Mouse (Mus musculus) lung, postnatal 10 days (tissue): Measurements from ENCODE around the gene Prdm2.

Experiments
- DNase-seq: peaks from one replicate; pipeline ENCODE4 v3.0.0; 2021

Gene Prdm2

GRCm38 (mm10) chr4:143209997-143210396 is 2.8 kb downstream of the Prdm2 start:
- DNase-seq: no peak

- DNase-seq: no peak
These were observed 10.1 kb downstream of the Prdm2 start for GRCm38 (mm10) chr4:143202653-143203052.

DNA sequence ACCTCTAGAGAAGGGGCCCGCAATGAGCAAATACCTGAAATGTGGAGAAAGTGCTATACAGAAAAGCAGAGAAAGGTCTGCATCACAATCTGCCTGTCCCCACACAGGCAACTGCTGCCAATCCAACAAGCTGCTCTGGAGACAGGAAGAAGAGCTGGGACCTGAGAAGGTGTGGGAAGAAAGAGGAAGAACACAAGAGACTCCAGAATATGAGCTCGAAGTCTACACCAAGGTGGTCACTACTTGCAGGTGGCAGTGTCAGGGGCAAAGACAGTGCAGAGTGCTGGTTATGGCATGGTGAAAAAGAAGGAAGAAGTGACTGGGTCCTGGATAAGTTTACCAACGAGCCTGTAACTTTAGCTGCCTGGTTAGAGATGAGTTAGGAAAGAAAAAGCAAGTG is 14.4 kb downstream of the Prdm2 start:
- no peak for DNase-seq

- no peak for DNase-seq
These were observed 14.9 kb downstream of the Prdm2 start for GRCm38 (mm10) chr4:143197845-143198356.

DNA sequence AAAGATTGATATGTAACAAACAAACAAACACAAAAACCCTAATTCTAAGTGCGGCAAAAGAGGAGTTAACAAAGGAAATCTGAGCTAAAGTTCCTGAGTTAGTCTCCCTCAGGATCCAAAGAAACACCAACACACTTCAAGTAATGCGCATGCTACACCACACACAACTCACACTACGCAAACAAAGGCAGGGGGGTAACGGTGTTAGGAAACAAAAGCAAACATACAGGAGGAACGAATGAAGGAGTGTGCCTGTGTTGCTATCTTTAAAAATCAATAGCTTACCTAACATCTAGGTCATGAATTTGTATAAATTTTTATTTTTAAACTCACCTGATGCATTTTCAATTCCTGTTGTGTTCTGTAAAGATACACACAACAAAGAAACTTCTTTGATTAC is 18.5 kb downstream of the Prdm2 start:
- DNase-seq: no peak

- DNase-seq: no peak
These were observed 19.6 kb downstream of the Prdm2 start for GRCm38 (mm10) chr4:143193164-143193563.

- no peak for DNase-seq
These were observed 21.0 kb downstream of the Prdm2 start for GRCm38 (mm10) chr4:143191783-143192182.

DNA sequence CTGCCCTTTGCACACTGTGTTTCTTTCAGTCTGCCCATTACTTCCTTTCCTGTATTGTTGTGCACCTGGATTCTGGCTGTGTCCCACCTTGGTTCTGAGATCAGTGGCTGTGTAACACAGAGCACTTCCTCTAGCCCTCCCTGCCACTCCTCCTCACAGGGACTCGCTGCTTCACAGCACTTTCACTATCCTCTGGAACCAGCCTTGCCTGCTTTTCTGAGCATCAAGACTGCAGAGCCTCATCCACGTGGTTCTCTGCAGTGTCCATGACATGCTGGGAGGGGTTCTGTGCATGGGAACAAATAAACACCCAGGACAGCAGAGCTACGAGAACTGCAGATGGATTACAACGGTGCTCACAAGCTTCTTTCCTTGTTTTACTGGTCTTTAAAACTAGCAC is 22.1 kb downstream of the Prdm2 start:
- DNase-seq: peak; percentile 5

GRCm38 (mm10) chr4:143188571-143189191 is 24.1 kb downstream of the Prdm2 start:
- DNase-seq: peak; percentile 17

DNA sequence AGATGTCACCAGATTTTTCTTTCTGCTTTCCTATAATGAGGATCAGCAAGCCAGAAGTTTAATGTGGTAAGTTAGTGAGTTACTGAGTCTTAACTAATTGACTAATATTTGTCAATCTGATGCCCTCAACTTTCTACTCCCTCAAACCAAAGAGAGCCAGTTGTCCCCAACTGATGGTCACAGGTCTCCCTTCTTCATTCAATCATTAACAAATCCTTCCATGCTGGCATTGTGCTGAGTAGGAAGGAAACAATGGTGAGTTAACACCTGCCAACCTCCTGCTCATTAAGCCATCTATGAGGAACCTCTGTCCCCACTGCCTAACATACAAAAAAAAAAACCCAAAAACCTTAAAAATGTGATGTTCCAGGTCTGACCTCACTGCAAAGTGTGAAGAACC is 26.7 kb downstream of the Prdm2 start:
- no peak for DNase-seq

- no peak for DNase-seq
These were observed 27.3 kb downstream of the Prdm2 start for GRCm38 (mm10) chr4:143185496-143185895.

GRCm38 (mm10) chr4:143183141-143183540 is 29.7 kb downstream of the Prdm2 start:
- DNase-seq: no peak

DNA sequence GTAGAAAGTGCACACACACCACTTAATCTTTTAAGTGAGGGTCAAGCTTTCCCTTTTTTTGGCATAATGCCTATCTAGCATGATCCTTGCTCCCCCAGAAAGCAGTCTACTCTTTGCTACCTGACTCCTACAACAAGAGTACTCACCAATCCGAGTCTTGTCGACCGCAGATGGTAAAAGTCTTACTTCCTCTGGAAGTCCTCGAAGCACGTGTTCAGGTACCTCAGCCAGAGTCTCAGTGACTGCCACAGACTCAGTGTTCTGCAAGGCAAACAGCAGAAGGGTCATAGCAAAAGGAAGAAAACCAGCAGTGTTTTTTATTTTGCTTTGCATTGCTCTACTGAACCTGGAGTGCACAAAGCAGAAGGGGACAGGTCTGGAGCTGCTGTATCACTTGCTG is 32.1 kb downstream of the Prdm2 start:
- DNase-seq: no peak

GRCm38 (mm10) chr4:143171600-143172290 is 41.0 kb downstream of the Prdm2 start:
- no peak for DNase-seq

- DNase-seq: no peak
These were observed 42.5 kb downstream of the Prdm2 start for GRCm38 (mm10) chr4:143170290-143170689.

- no peak for DNase-seq
These were observed 44.7 kb downstream of the Prdm2 start for GRCm38 (mm10) chr4:143168093-143168492.

- peak; percentile 99 for DNase-seq
These were observed 50.9 kb downstream of the Prdm2 start for GRCm38 (mm10) chr4:143161619-143162479.

DNA sequence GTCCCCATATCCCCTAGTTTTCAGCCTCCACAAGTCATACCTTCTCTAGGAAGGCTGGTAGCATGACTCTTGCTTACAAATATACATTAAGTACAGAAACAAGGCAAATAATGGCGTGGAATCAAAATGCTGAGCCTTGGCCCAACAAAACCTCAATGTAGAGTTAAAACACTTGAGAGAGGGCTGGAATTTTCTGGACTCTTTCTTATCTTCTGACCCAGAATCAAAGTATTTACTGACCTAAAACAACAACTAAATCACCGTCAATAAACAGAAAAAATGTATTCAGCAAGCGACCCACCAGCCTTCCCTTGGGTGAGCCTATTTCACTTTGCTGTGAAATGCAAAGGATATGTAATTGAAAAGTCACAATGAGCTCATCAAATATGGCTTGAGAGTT is 52.0 kb downstream of the Prdm2 start:
- DNase-seq: no peak

- DNase-seq: no peak
These were observed 53.5 kb downstream of the Prdm2 start for GRCm38 (mm10) chr4:143159336-143159735.

DNA sequence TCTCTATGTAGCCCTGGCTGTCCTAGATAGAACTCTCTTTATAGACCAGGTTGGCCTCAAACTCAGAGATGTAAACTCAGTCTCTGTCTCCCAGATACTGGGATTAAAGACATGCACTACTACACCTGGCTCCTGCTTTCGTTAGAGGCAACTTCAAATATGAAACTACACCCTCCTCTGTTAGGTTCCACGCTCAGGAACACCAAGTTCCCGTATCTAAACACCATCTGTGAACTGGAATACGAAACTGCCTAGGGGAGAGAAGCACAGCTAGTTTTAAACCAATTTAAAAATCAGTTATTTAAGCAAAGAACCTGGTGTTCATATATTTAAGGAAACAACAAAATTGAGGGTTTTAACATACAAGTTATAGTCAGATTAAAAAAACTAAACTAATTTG is 56.9 kb downstream of the Prdm2 start:
- no peak for DNase-seq

DNA sequence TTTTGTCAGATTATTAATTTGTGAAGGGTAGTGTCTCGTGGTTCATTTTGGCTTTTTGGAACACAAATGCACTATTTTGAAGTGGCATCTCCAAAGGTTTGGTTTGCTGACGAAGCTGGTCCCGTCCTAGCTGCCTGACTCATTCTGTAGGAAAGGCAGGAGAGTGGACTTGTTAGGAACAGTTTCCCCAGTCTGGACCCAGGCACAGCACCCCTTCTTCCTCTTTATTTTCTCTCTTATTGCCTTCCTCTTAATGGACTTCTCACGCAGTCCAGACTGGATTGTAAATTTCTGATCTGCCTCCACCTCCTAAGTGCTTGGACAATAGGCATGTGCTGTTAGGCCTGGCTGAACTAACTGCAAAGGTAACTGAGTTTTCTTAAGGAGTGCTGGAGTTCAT is 57.8 kb downstream of the Prdm2 start:
- no peak for DNase-seq

GRCm38 (mm10) chr4:143154571-143154970 is 58.2 kb downstream of the Prdm2 start:
- DNase-seq: no peak

- DNase-seq: no peak
These were observed 60.2 kb downstream of the Prdm2 start for GRCm38 (mm10) chr4:143152634-143153033.

- DNase-seq: peak; percentile 62
These were observed 61.5 kb downstream of the Prdm2 start for GRCm38 (mm10) chr4:143151267-143151666.
